Comparison of ENCODE assay signal across 16 mouse cellular contexts in the genomic region with DNA sequence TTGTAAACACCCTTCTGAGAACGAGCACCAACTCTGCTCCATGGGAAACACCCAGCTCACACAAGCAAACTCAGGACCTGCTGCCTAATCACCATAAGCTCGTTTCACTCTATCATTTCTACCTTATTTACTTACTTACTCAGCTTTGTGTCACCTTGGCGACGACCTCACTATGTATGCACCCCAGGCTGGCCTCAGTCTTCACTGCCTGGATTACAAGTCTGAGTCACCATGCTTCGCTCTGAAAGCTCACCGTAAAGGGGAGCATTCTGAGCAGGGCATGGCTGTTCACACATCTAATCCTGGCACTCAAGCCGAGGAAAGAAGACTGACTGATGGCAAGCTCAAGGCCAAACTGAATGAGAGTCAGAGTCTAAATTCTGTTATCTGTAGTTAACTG. TPM values are rescaled to one million over a fixed set of nuclear protein-coding genes. Genes with fewer than 3 reads are reported as not detected.
A peak's percentile ranks its signal among the peaks of the same experiment; 100 is the strongest.
DNase-seq lines count a peak whose midpoint lies in the region; ATAC-seq lines count a peak whose summit lies in the region.
"Had no signal": no experiment of that assay in that cellular context is flagged by ENCODE, and none has a peak within 500 bp of the region (broad histone marks: within the 10 kb centered on the region; RNA-seq: fewer than 3 reads in every experiment).

No protein-coding gene starts in this region.

- DNase-seq in kidney, postnatal 10 days = no peak
- DNase-seq in urinary bladder, postnatal 14 days (ENCODE audit: low spot score) = peak; percentile 43
- no peak for DNase-seq in urinary bladder, adult 2 months (ENCODE audit: low spot score)
- peak; percentile 51 for DNase-seq in adrenal gland, postnatal 10 days
- DNase-seq in right cerebral cortex, adult 2 months (ENCODE audit: low spot score in 2 of 2) = no peak
- DNase-seq in retina, embryonic 14.5 days (ENCODE audit: low spot score) = no peak
- DNase-seq: cerebellum, adult 9-11 months; kidney, adult 8-10 months; liver, postnatal 0 days; thymus, postnatal 36 days had no signal

- H3K27me3 ChIP-seq in kidney, embryonic 15.5 days = no peaks in the 10 kb centered on the region
- H3K27me3 ChIP-seq in stomach, embryonic 15.5 days (replicated peaks) = no peaks in the 10 kb centered on the region
- H3K27me3 ChIP-seq: embryonic facial prominence, embryonic 12.5 days; forebrain, embryonic 12.5 days; heart, embryonic 12.5 days had no signal

- H3K4me2 ChIP-seq in kidney, embryonic 15.5 days = 0 out of 2 replicates have a peak overlapping the region, but pooled peaks have one; percentile 15
- H3K4me2 ChIP-seq in stomach, embryonic 15.5 days = no peak overlapping the region
- H3K4me2 ChIP-seq: embryonic facial prominence, embryonic 12.5 days; forebrain, embryonic 12.5 days; heart, embryonic 12.5 days had no signal

- H3K9ac ChIP-seq in kidney, embryonic 15.5 days = no peak overlapping the region
- no peak overlapping the region for H3K9ac ChIP-seq in stomach, embryonic 15.5 days
- H3K9ac ChIP-seq: embryonic facial prominence, embryonic 12.5 days; forebrain, embryonic 12.5 days; heart, embryonic 12.5 days; liver, postnatal 0 days had no signal

- no peak overlapping the region for H3K4me3 ChIP-seq in kidney, embryonic 15.5 days (replicated peaks)
- H3K4me3 ChIP-seq in stomach, embryonic 15.5 days (replicated peaks) = no peak overlapping the region
- H3K4me3 ChIP-seq: embryonic facial prominence, embryonic 12.5 days; forebrain, embryonic 12.5 days; heart, embryonic 12.5 days had no signal

- peaks cover 83% of the 10 kb centered on the region for H3K36me3 ChIP-seq in kidney, embryonic 15.5 days
- H3K36me3 ChIP-seq in stomach, embryonic 15.5 days = peaks cover 26% of the 10 kb centered on the region

- peaks cover 18% of the 10 kb centered on the region for H3K4me1 ChIP-seq in kidney, embryonic 15.5 days
- H3K4me1 ChIP-seq in stomach, embryonic 15.5 days = 0 out of 2 replicates have a peak, but pooled peaks cover 2% of the 10 kb centered on the region
- H3K4me1 ChIP-seq: embryonic facial prominence, embryonic 12.5 days; forebrain, embryonic 12.5 days had no signal

- ATAC-seq in kidney, embryonic 15.5 days (replicated peaks; ENCODE audit: low FRiP score) = peak; percentile 41; the same call in 1 of the 2 replicates
- peak; percentile 89 for ATAC-seq in stomach, embryonic 15.5 days (ENCODE audit: insufficient read depth, low FRiP score, low read depth)
- ATAC-seq: liver, postnatal 0 days had no signal

- H3K27ac ChIP-seq in kidney, embryonic 15.5 days = peak overlapping the region; percentile 80
- H3K27ac ChIP-seq in stomach, embryonic 15.5 days = no peak overlapping the region; the same call in 1 of the 2 replicates
- H3K27ac ChIP-seq: embryonic facial prominence, embryonic 12.5 days; forebrain, embryonic 12.5 days had no signal

- 72% methylated on average over 7 of the region's 7 CpGs for WGBS in kidney, embryonic 15.5 days
- 61% methylated on average over 7 of the region's 7 CpGs for WGBS in stomach, embryonic 15.5 days

- no peaks in the 10 kb centered on the region for H3K9me3 ChIP-seq in kidney, embryonic 15.5 days (replicated peaks)
- no peaks in the 10 kb centered on the region for H3K9me3 ChIP-seq in stomach, embryonic 15.5 days
- H3K9me3 ChIP-seq: embryonic facial prominence, embryonic 12.5 days; forebrain, embryonic 12.5 days; heart, embryonic 12.5 days had no signal

RNA-seq across cellular contexts. Expression of a gene that starts 12.5 kb away (rescaled TPM):
- polyA plus RNA-seq in kidney, embryonic 15.5 days (2015; fragmentation: Nextera tagmentation; extraction: Ambion mirVana) = 7.0 and 30.6 TPM in 2 replicates
- 1,679 and 3,228 TPM in 2 replicates for polyA plus RNA-seq in urinary bladder, adult 2 months (2012; rRNA removed)
- total RNA-seq in adrenal gland, postnatal 10 days (2021) = 10 to 100 TPM; 12.0 to 19.6 TPM
- polyA plus RNA-seq in stomach, embryonic 15.5 days (2015; fragmentation: Nextera tagmentation; extraction: Ambion mirVana) = 198 and 229 TPM in 2 replicates
- total RNA-seq: hematopoietic stem cell, adult 5-6 weeks had no signal

RNA-seq across cellular contexts. Expression of a gene that starts 13.5 kb away (rescaled TPM):
- polyA plus RNA-seq in kidney, embryonic 15.5 days (2015; fragmentation: Nextera tagmentation; extraction: Ambion mirVana) = 141 and 148 TPM in 2 replicates
- 51.7 and 59.6 TPM in 2 replicates for polyA plus RNA-seq in urinary bladder, adult 2 months (2012; rRNA removed)
- 10 to 100 TPM; 41.3 to 58.3 TPM for total RNA-seq in adrenal gland, postnatal 10 days (2021)
- polyA plus RNA-seq in stomach, embryonic 15.5 days (2015; fragmentation: Nextera tagmentation; extraction: Ambion mirVana) = 149 and 157 TPM in 2 replicates

RNA-seq across cellular contexts. Expression of a gene that starts 57.7 kb away (rescaled TPM):
- polyA plus RNA-seq in kidney, embryonic 15.5 days (2015; fragmentation: Nextera tagmentation; extraction: Ambion mirVana) = 13.3 and 13.5 TPM in 2 replicates
- 27.5 and 27.7 TPM in 2 replicates for polyA plus RNA-seq in urinary bladder, adult 2 months (2012; rRNA removed)
- 10 to 100 TPM; 16.8 to 27.0 TPM for total RNA-seq in adrenal gland, postnatal 10 days (2021)
- 11.2 and 12.3 TPM in 2 replicates for polyA plus RNA-seq in stomach, embryonic 15.5 days (2015; fragmentation: Nextera tagmentation; extraction: Ambion mirVana)

Comparison
In these comparisons a context has a peak if more than half of its experiments do, and no peak if none do; other contexts are left out.
1. DNase-seq: peak in urinary bladder, postnatal 14 days (single experiment) and adrenal gland, postnatal 10 days (single experiment); none in kidney, postnatal 10 days (single experiment), urinary bladder, adult 2 months (single experiment), right cerebral cortex, adult 2 months (0 of 2) and retina, embryonic 14.5 days (single experiment).